Mouse (Mus musculus) hindbrain, embryonic 11.5 days (tissue): Measurements from ENCODE around the gene Spry1. TPM values are rescaled to one million over a fixed set of nuclear protein-coding genes. Genes with fewer than 3 reads are reported as not detected.

Source experiments
- ATAC-seq: fragments of 200-750 bp; cut with Nextera tagmentation; 2 replicates; pipeline ENCODE4 v1.8.0; 2017; ENCODE audit warnings: mild to moderate bottlenecking, moderate TSS enrichment, moderate library complexity; ENCODE audit not compliant: low FRiP score
- DNase-seq: peaks from one replicate; pipeline ENCODE4 v3.0.0-alpha.2; 2015; ENCODE audit warnings: low spot score
- H3K27ac ChIP-seq: fragments of 300-500 bp; sonication (generic); 2 replicates; pipeline ENCODE4 v1.5.1; 2014; ENCODE audit warnings: mild to moderate bottlenecking, low read depth, low read length
- H3K27me3 ChIP-seq: fragments of 300-500 bp; sonication (generic); 2 replicates; pipeline ENCODE4 v1.6.1; 2014; ENCODE audit warnings: mild to moderate bottlenecking, low read length, moderate library complexity, mixed read lengths; ENCODE audit not compliant: control insufficient read depth, insufficient read depth
- H3K36me3 ChIP-seq: fragments of 300-500 bp; sonication (generic); 2 replicates; pipeline ENCODE4 v1.6.1; 2014; ENCODE audit warnings: mild to moderate bottlenecking, low read length, moderate library complexity, mixed read lengths; ENCODE audit not compliant: control insufficient read depth, insufficient read depth
- H3K4me1 ChIP-seq: fragments of 300-500 bp; sonication (generic); replicated peaks from 2 replicates; pipeline ENCODE4 v1.6.1; 2014; ENCODE audit warnings: low read length, mixed read lengths; ENCODE audit not compliant: control insufficient read depth, insufficient read depth
- H3K4me2 ChIP-seq: fragments of 300-500 bp; sonication (generic); replicated peaks from 2 replicates; pipeline ENCODE4 v1.6.1; 2014; ENCODE audit warnings: mild to moderate bottlenecking, low read depth, low read length
- H3K4me3 ChIP-seq: fragments of 300-500 bp; sonication (generic); 2 replicates; pipeline ENCODE4 v1.5.1; 2014; ENCODE audit warnings: low read depth, low read length
- H3K9ac ChIP-seq: fragments of 300-500 bp; sonication (generic); 2 replicates; pipeline ENCODE4 v1.6.1; 2014; ENCODE audit warnings: low read depth, low read length
- H3K9me3 ChIP-seq: fragments of 300-500 bp; sonication (generic); 2 replicates; pipeline ENCODE4 v1.6.1; 2016; ENCODE audit warnings: low read length; ENCODE audit not compliant: control insufficient read depth
- WGBS: fragments of 180-500 bp; shearing (Covaris S2); extraction: QIAGEN DNeasy Blood & Tissue Kit; methylation state at CpG from one replicate; pipeline ENCODE4 v1.1.7; 2014; 5-methylcytosine and 5-hydroxymethylcytosine counted together
- polyA plus RNA-seq: library from polyadenylated mRNA; unstranded; fragments of >200 nt; fragmentation: Nextera tagmentation; extraction: Ambion mirVana; gene quantifications from 2 replicates; pipeline ENCODE4 v1.2.1, GENCODE M21; 2014

Spry1 gene
- polyA plus RNA-seq, 1 experiment from 2014 or later, result 5.8 TPM

DNA sequence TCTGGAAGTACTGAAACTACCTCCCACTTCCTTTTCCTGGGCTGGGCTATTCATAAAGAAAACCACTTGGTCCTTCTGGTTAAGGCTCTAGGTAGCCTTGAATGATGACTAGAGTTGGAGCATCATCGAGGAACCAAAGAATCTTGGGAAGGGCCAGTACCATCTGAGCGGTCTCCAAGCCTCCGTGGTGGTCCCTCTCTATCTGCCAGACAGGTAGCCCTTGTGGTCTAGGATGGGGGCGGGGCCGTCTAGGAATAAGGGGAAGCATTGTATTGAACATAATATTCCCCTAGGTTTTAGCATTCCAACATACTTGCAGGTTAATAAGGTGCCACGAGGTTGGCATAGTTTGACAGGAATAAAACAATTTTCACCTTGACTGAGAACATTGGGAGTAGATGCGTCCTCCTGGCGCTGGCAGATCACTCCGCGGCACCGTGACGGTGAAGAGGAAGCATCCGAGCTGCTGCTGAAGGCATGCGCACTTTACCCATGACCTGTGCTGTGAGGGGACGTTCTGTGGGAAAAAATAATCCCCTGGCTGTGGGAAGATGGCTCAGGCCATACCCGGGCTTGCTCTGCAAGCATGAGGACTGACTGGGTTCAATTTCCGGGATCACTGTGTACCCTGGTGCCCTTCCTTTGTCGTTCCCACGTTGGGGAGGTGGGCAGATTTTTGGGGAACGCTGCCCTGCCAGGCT, 16.3 kb downstream of the Spry1 start:
- Histone ChIP-seq H3K36me3 (no peaks in the 10 kb centered on the region), H3K4me2 (peak overlapping the region; percentile 28), H3K9ac (no peak overlapping the region), H3K9me3 (no peaks in the 10 kb centered on the region), H3K27me3 (peaks cover 17% of the 10 kb centered on the region), H3K4me1 (peaks cover 4% of the 10 kb centered on the region; the same call in 1 of the 2 replicates), H3K4me3 (0 out of 2 replicates have a peak overlapping the region, but pooled peaks have one; percentile 10), H3K27ac (no peak overlapping the region)
- DNase-seq, result no peak
- 20% methylated on average over 20 of the region's 20 CpGs for WGBS
- peak; percentile 48 for ATAC-seq

DNA sequence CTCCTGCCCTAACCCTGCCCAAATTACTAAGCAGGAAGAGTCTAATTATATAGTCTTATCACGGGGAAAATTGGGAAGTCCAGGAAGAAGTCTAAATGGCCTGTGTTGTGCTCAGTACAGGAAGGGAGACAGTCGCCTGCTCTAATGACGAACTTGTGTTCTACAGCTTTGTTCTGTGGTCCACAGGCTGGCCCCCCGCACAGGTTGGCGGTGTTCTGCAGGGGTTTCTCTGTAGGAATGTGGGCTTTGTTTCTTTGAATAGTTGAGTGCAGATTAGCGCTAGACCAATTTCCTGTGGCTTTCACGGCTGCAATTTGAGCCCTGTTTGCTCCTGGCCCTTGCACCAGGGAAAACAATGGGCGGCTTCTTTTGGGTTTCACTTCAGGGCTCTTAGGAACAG, 17.3 kb downstream of the Spry1 start:
- ATAC-seq (peak; percentile 24; the same call in 1 of the 2 replicates), DNase-seq (no peak)
- WGBS, result under 1% methylated on average over 8 of the region's 8 CpGs
- no peak overlapping the region for H3K27ac ChIP-seq
- H3K27me3 ChIP-seq, result peaks cover 17% of the 10 kb centered on the region
- peaks cover 4% of the 10 kb centered on the region; the same call in 1 of the 2 replicates for H3K4me1 ChIP-seq
- H3K9me3 ChIP-seq, result no peaks in the 10 kb centered on the region
- no peak overlapping the region for H3K4me3 ChIP-seq
- H3K36me3 ChIP-seq, result no peaks in the 10 kb centered on the region
- no peak overlapping the region for H3K9ac ChIP-seq
- H3K4me2 ChIP-seq, result no peak overlapping the region

DNA sequence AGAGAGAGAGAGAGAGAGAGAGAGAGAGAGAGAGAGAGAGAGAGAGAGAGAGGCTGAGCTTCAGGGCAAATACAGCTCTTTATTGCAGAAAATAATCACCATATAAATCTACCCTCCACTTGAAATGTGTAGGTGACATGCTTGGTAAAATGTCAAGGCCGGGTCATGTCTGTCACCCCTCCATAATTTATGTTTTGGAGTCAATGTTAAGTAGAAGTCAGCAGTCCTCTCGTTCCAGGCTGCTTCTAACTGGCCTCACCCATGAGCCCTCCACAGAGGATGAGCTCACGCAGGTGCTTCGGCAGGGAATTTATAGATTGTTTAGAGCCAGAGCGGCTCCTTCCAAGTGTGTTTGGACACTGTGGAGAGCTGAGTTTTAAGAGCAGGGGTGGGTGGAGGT, 18.4 kb downstream of the Spry1 start:
- ATAC-seq (no peak), DNase-seq (no peak)
- Histone ChIP-seq H3K9ac (no peak overlapping the region), H3K4me3 (no peak overlapping the region), H3K4me1 (peaks cover 4% of the 10 kb centered on the region; the same call in 1 of the 2 replicates), H3K27ac (no peak overlapping the region), H3K36me3 (no peaks in the 10 kb centered on the region), H3K9me3 (no peaks in the 10 kb centered on the region), H3K27me3 (peaks cover 19% of the 10 kb centered on the region), H3K4me2 (no peak overlapping the region)
- WGBS, result 65% methylated on average over 5 of the region's 5 CpGs

DNA sequence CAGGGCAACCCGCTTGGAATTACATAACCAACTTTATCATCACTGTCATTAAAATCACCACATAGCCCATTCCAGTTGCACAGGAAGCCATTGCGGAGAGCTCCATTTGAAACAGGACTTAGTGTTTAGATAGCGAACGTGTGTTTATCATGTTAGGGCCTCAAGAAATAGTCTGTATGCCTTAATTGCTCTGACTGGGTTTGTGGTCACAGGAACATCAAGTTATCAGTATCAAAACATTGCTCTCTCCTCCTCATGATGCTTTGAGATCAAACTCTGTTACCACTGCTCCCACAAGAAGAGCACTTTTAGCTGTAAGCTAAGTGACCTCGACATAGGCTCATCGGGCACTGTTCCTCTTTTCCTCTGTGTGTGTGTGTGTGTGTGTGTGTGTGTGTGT, 19.9 kb downstream of the Spry1 start:
- Histone ChIP-seq H3K4me3 (no peak overlapping the region), H3K4me1 (peaks cover 4% of the 10 kb centered on the region; the same call in 1 of the 2 replicates), H3K36me3 (no peaks in the 10 kb centered on the region), H3K9ac (no peak overlapping the region), H3K27ac (no peak overlapping the region), H3K4me2 (no peak overlapping the region), H3K9me3 (no peaks in the 10 kb centered on the region), H3K27me3 (peaks cover 19% of the 10 kb centered on the region)
- 81% methylated on average over 6 of the region's 6 CpGs for WGBS
- ATAC-seq, result no peak
- no peak for DNase-seq

DNA sequence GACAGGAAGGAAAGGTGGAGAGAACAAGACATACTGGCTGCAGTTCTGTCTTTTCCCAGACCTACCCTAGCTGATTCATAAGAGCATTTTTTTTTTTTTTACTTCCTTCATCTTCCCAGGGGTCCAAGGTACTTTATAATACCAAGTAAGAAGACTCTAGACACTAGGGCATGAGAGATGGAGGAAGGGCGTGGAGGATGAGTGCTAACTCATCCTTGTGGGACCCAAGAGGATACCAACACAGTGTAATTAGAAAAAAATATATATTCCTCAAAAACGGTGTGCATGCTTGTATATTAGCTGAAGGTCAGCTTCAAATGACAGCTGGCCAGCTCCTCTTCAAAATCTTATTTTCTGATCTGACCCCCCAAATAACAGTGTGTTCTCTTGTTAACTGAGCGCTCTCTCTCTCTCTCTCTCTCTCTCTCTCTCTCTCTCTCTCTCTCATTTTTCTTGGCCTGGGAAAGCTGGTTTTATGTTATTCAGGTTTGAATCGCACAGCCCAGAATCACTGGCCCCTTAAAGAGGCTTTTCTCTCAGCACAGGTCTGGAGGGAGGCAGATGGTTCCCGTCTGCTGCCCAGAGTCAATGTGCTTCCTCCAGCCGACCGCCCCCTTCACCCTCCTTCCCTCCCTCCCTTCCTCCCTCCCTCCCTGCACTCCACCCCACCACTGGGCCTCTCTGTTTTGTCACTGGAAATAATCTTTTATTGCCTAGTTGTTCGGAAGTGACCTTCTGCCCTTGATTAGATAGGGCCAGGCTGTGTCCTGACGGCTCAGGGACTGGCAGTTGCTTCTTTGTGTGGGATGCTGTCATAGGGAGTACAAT, 26.8 kb downstream of the Spry1 start:
- 13% methylated on average over 9 of the region's 9 CpGs for WGBS
- Histone ChIP-seq H3K27ac (no peak overlapping the region), H3K9ac (no peak overlapping the region), H3K36me3 (no peaks in the 10 kb centered on the region), H3K4me2 (no peak overlapping the region), H3K4me1 (no peaks in the 10 kb centered on the region), H3K27me3 (peaks cover 20% of the 10 kb centered on the region; the same call in 1 of the 2 replicates), H3K9me3 (no peaks in the 10 kb centered on the region; the same call in none of the 2 replicates), H3K4me3 (no peak overlapping the region)
- ATAC-seq, result peak; percentile 96
- DNase-seq, result peak; percentile 80

DNA sequence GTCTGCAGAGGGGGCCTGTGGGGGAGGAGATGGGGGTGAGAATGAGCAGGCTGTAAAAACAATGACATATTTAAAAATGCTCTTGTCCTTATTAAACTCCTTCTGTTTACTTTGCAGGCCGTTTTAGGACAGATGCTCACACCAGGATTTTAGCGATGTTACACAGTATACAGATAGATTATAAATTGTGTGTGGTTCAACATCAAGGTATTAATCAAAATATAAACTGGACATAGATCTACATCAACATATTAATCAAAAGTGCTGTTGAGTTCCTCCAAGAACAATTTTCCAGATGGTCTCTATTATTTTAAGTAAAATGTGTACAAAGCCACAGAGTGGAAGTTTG, 27.3 kb downstream of the Spry1 start:
- no peaks in the 10 kb centered on the region for H3K36me3 ChIP-seq
- no peak overlapping the region for H3K4me2 ChIP-seq
- no peak overlapping the region for H3K9ac ChIP-seq
- ATAC-seq, result no peak; the same call in 1 of the 2 replicates
- no peak overlapping the region for H3K4me3 ChIP-seq
- H3K4me1 ChIP-seq, result no peaks in the 10 kb centered on the region
- H3K27ac ChIP-seq, result no peak overlapping the region
- H3K27me3 ChIP-seq, result peaks cover 22% of the 10 kb centered on the region
- DNase-seq, result no peak
- WGBS, result 16% methylated on average over 2 of the region's 2 CpGs
- H3K9me3 ChIP-seq, result no peaks in the 10 kb centered on the region; the same call in none of the 2 replicates

- Histone ChIP-seq H3K4me1 (peaks cover 1% of the 10 kb centered on the region; the same call in 1 of the 2 replicates), H3K9me3 (no peaks in the 10 kb centered on the region; the same call in none of the 2 replicates), H3K36me3 (no peaks in the 10 kb centered on the region), H3K27me3 (peaks cover 20% of the 10 kb centered on the region), H3K27ac (no peak overlapping the region), H3K9ac (no peak overlapping the region), H3K4me2 (no peak overlapping the region), H3K4me3 (no peak overlapping the region)
- WGBS, result 37% methylated on average over 7 of the region's 7 CpGs
- DNase-seq, result no peak
- no peak for ATAC-seq
These were observed 28.0 kb downstream of the Spry1 start for GRCm38 (mm10) chr3:37667736-37668135.

DNA sequence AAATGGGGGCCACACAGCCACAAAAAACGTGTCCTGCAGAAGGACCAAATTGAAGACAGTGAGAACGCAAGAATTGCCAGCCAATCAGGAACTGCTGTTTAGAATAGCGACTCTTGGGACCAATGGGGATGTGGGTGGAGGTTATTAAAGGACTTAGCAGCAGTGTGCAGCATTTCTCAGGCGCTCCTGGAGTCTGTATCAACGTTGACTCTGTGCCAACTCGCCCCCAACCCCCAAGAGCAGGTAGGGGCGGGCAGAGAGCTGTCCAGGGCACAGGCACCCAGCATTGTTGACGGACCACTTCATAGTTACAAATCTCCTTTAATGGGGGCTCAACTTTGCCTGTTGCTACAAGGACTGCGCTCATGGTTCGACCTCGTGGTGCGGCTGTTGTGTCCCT, 28.9 kb downstream of the Spry1 start:
- ATAC-seq, result no peak
- H3K4me3 ChIP-seq, result no peak overlapping the region
- H3K27me3 ChIP-seq, result peaks cover 20% of the 10 kb centered on the region
- 87% methylated on average over 12 of the region's 12 CpGs for WGBS
- H3K9ac ChIP-seq, result no peak overlapping the region
- H3K4me1 ChIP-seq, result peaks cover 6% of the 10 kb centered on the region
- H3K36me3 ChIP-seq, result no peaks in the 10 kb centered on the region
- no peak for DNase-seq
- no peaks in the 10 kb centered on the region; the same call in none of the 2 replicates for H3K9me3 ChIP-seq
- no peak overlapping the region for H3K4me2 ChIP-seq
- H3K27ac ChIP-seq, result no peak overlapping the region
